Mouse (Mus musculus): Measurements from ENCODE around the gene Myo3b.

- TF ChIP-seq CTCF (IDR thresholded peaks at IDR 0.05; ENCODE audit: low read depth, low read length) (no peak), POLR2A (IDR thresholded peaks at IDR 0.05; ENCODE audit: extremely low read depth, insufficient read depth, low read length) (no peak)
Measured at GRCm38 (mm10) chr2:70348793-70349553, 310.0 kb downstream of the Myo3b start.

Measured in liver, adult 2 months (tissue).